Mouse (Mus musculus): Measurements from ENCODE around the gene Large1. TPM values are rescaled to one million over a fixed set of nuclear protein-coding genes. Genes with fewer than 3 reads are reported as not detected.

Large1 gene
- total and polyA plus RNA-seq, 2 experiments: 1.9 to 3.5 TPM

- Histone ChIP-seq H3K36me3 (ENCODE audit: control insufficient read depth, insufficient read depth, low read length) (no peaks in the 10 kb centered on the region), H3K79me2 (ENCODE audit: control insufficient read depth, insufficient read depth, low read length) (no peaks in the 10 kb centered on the region), H3K27me3 (ENCODE audit: control insufficient read depth, insufficient read depth, low read length) (no peaks in the 10 kb centered on the region), H3K4me3 (ENCODE audit: insufficient read depth, low read depth, low read length) (peak overlapping the region; percentile 34), H3K27ac (replicated peaks; ENCODE audit: insufficient read depth, low read depth, low read length) (0 out of 2 replicates have a peak overlapping the region, but pooled peaks have one; percentile 3), H3K4me1 (ENCODE audit: control insufficient read depth, insufficient read depth, low read length) (no peaks in the 10 kb centered on the region; the same call in 1 of the 2 replicates), H3K9ac (ENCODE audit: low read depth, low read length) (peak overlapping the region; percentile 18; the same call in 1 of the 2 replicates)
- TF ChIP-seq POLR2A (IDR thresholded peaks at IDR 0.05; ENCODE audit: extremely low read depth, insufficient read depth, low read length) (0 out of 2 replicates have a peak, but pooled peaks have one; percentile 16), CTCF (IDR thresholded peaks at IDR 0.05; ENCODE audit: low read depth, low read length) (no peak)
- no peak for DNase-seq (ENCODE audit: extremely low read depth, low read depth, low spot score)
- WGBS: under 1% methylated on average over 16 of the region's 16 CpGs
Measured at GRCm38 (mm10) chr8:73353794-73354179, 447 bp upstream of the Large1 start.

GRCm38 (mm10) chr8:73352301-73353107 is 836 bp downstream of the Large1 start:
- peak overlapping the region; percentile 59 for H3K4me3 ChIP-seq (ENCODE audit: insufficient read depth, low read depth, low read length)
- DNase-seq (ENCODE audit: extremely low read depth, low read depth, low spot score): peak; percentile 20
- no peaks in the 10 kb centered on the region for H3K36me3 ChIP-seq (ENCODE audit: control insufficient read depth, insufficient read depth, low read length)
- H3K9ac ChIP-seq (ENCODE audit: low read depth, low read length): peak overlapping the region; percentile 79
- H3K27ac ChIP-seq (replicated peaks; ENCODE audit: insufficient read depth, low read depth, low read length): no peak overlapping the region
- H3K79me2 ChIP-seq (ENCODE audit: control insufficient read depth, insufficient read depth, low read length): no peaks in the 10 kb centered on the region
- TF ChIP-seq CTCF (IDR thresholded peaks at IDR 0.05; ENCODE audit: low read depth, low read length): no peak
- 3% methylated on average over 56 of the region's 56 CpGs for WGBS
- H3K27me3 ChIP-seq (ENCODE audit: control insufficient read depth, insufficient read depth, low read length): no peaks in the 10 kb centered on the region
- no peaks in the 10 kb centered on the region; the same call in 1 of the 2 replicates for H3K4me1 ChIP-seq (ENCODE audit: control insufficient read depth, insufficient read depth, low read length)

GRCm38 (mm10) chr8:73350366-73350765 is 3.0 kb downstream of the Large1 start:
- Histone ChIP-seq H3K27ac (replicated peaks; ENCODE audit: insufficient read depth, low read depth, low read length) (no peak overlapping the region), H3K4me1 (ENCODE audit: control insufficient read depth, insufficient read depth, low read length) (no peaks in the 10 kb centered on the region; the same call in 1 of the 2 replicates), H3K79me2 (ENCODE audit: control insufficient read depth, insufficient read depth, low read length) (no peaks in the 10 kb centered on the region), H3K4me3 (ENCODE audit: insufficient read depth, low read depth, low read length) (no peak overlapping the region), H3K27me3 (ENCODE audit: control insufficient read depth, insufficient read depth, low read length) (no peaks in the 10 kb centered on the region), H3K9ac (ENCODE audit: low read depth, low read length) (no peak overlapping the region), H3K36me3 (ENCODE audit: control insufficient read depth, insufficient read depth, low read length) (no peaks in the 10 kb centered on the region)
- DNase-seq (ENCODE audit: extremely low read depth, low read depth, low spot score): peak; percentile 23
- WGBS: 32% methylated on average over 2 of the region's 2 CpGs
- no peak for TF ChIP-seq POLR2A (IDR thresholded peaks at IDR 0.05; ENCODE audit: extremely low read depth, insufficient read depth, low read length)
- no peak; the same call in 1 of the 2 replicates for TF ChIP-seq CTCF (IDR thresholded peaks at IDR 0.05; ENCODE audit: low read depth, low read length)

- Histone ChIP-seq H3K4me3 (ENCODE audit: insufficient read depth, low read depth, low read length) (no peak overlapping the region), H3K9ac (ENCODE audit: low read depth, low read length) (no peak overlapping the region), H3K27me3 (ENCODE audit: control insufficient read depth, insufficient read depth, low read length) (no peaks in the 10 kb centered on the region), H3K79me2 (ENCODE audit: control insufficient read depth, insufficient read depth, low read length) (no peaks in the 10 kb centered on the region; the same call in 1 of the 2 replicates), H3K36me3 (ENCODE audit: control insufficient read depth, insufficient read depth, low read length) (no peaks in the 10 kb centered on the region; the same call in 1 of the 2 replicates), H3K4me1 (ENCODE audit: control insufficient read depth, insufficient read depth, low read length) (peaks cover 2% of the 10 kb centered on the region; the same call in 1 of the 2 replicates), H3K27ac (replicated peaks; ENCODE audit: insufficient read depth, low read depth, low read length) (no peak overlapping the region)
- TF ChIP-seq POLR2A (IDR thresholded peaks at IDR 0.05; ENCODE audit: extremely low read depth, insufficient read depth, low read length) (no peak), CTCF (IDR thresholded peaks at IDR 0.05; ENCODE audit: low read depth, low read length) (no peak)
- WGBS: 15% methylated on average over 3 of the region's 3 CpGs
- DNase-seq (ENCODE audit: extremely low read depth, low read depth, low spot score): peak; percentile 60
Measured at GRCm38 (mm10) chr8:73342761-73343395, 10.5 kb downstream of the Large1 start.

GRCm38 (mm10) chr8:73336845-73337244 is 16.5 kb downstream of the Large1 start:
- H3K9ac ChIP-seq (ENCODE audit: low read depth, low read length): no peak overlapping the region
- no peaks in the 10 kb centered on the region for H3K27me3 ChIP-seq (ENCODE audit: control insufficient read depth, insufficient read depth, low read length)
- H3K36me3 ChIP-seq (ENCODE audit: control insufficient read depth, insufficient read depth, low read length): no peaks in the 10 kb centered on the region
- no peaks in the 10 kb centered on the region; the same call in 1 of the 2 replicates for H3K79me2 ChIP-seq (ENCODE audit: control insufficient read depth, insufficient read depth, low read length)
- TF ChIP-seq POLR2A (IDR thresholded peaks at IDR 0.05; ENCODE audit: extremely low read depth, insufficient read depth, low read length): no peak
- TF ChIP-seq CTCF (IDR thresholded peaks at IDR 0.05; ENCODE audit: low read depth, low read length): no peak
- 50% methylated on average over 1 of the region's 1 CpGs for WGBS
- no peaks in the 10 kb centered on the region for H3K4me1 ChIP-seq (ENCODE audit: control insufficient read depth, insufficient read depth, low read length)
- H3K4me3 ChIP-seq (ENCODE audit: insufficient read depth, low read depth, low read length): no peak overlapping the region
- DNase-seq (ENCODE audit: extremely low read depth, low read depth, low spot score): no peak
- no peak overlapping the region for H3K27ac ChIP-seq (replicated peaks; ENCODE audit: insufficient read depth, low read depth, low read length)
